Mouse (Mus musculus): ENCODE measurements around the gene Grin1.
A peak's percentile ranks its signal among the peaks of the same experiment; 100 is the strongest.
"Not testable (repeated sequence)": the region's sequence is repeated elsewhere in the genome, so short reads cannot be mapped to it uniquely, and the experiment has no call there.

Gene Grin1

DNA sequence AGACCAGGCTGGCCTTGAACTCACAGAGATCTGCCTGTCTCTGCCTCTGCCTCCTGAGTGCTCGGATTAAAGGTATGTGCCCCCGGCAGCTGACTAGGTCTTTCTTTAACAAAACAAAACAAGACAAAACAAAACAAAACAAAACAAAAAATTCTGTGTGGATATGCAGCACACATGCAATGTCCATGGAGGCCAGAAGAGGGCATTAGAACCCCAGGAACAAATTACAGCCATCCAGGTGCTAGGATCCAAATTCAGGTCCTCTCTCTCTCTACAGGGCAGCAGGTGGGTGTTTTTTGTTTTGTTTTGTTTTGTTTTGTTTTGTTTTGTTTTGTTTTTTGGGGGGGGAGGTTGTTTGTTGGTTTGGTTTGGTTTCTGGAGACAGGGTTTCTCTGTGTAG, 60.1 kb downstream of the Grin1 start:
- no peak for DNase-seq (ENCODE audit: low read depth, low spot score)

GRCm38 (mm10) chr2:25257250-25257649, 61.7 kb downstream of the Grin1 start:
- DNase-seq (ENCODE audit: low read depth, low spot score): not testable (repeated sequence)

DNA sequence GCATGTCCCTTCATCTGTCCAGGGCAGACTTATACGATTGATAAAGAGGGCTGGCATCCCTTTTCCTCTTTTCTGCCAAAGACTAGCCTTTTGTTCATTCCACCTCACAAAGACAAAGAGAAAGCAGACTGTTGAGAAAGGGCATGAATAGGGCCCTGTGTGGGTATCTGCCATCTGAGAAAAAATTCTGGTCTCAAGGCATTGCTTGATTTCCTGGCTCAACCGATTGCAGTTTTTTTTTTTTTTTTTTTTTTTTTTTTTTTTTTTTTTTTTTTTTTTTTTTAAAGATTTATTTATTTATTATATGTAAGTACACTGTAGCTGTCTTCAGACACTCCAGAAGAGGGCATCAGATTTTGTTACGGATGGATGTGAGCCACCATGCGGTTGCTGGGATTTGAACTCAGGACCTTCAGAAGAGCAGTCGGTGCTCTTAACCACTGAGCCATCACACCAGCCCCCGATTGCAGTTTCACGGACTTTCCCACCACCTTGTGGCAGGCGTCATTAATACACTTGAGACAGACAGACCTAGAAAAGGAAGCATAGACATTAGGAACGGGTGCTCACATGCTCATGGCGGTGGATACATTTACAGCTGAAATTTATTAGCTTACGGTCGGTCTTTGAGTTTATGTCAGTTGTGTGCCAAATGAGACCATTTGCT, 62.4 kb downstream of the Grin1 start:
- DNase-seq (ENCODE audit: low read depth, low spot score): peak; percentile 39

GRCm38 (mm10) chr2:25255284-25255779, 63.7 kb downstream of the Grin1 start, which contains the start of gene Tmem203:
Gene Tmem203, plus strand, starts transcription at chr2:25255439.
- peak; percentile 92 for DNase-seq (ENCODE audit: low read depth, low spot score)

- DNase-seq (ENCODE audit: low read depth, low spot score): no peak
Measured at GRCm38 (mm10) chr2:25252331-25252730, 66.7 kb downstream of the Grin1 start.

DNA sequence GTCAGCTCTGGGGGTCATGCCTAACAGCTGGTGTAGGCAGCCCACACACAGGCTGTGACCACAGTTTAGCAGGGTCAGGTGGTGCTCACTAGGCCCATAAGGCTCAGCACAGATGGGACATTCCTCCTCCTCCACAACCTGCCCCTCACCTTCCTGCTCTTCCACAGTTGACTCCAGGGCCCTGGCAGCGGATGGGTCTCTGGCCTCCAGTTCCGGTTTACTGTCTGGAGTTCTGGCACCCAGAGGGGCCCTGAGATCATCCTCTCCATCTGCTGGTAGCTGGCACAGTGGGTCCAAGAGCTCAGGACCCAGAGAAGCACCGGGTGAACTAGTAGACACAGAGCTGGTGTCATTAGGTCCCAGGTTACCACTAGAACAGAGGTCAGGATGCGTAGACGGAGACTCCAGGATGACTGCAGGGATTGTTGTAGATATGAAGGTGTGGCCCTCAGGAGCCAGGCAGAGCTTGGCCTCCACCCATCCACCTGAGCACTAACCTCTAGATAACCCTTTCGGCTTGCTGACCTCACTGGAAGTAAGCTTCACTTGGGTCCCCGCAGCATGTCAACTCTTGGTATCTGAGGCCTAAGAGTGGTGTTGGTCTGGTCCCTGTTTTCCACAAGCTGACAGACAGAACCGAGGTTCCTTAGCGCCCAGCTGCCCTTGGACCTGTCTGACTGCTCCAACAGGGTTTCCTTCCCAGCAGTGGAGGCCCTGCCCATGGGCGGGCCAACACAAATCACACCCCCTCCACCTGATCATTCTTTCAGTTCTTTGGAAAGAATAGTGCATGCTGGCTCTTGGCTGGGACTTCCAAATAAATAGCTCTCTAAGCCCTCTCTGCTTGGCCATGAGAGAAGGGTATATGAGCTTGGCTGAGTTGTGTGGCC, 72.6 kb downstream of the Grin1 start, which contains the start of gene AL732309.1:
Gene AL732309.1, minus strand, starts transcription at position 681 of the 890 bp plus-strand sequence.
- DNase-seq (ENCODE audit: low read depth, low spot score): no peak

DNA sequence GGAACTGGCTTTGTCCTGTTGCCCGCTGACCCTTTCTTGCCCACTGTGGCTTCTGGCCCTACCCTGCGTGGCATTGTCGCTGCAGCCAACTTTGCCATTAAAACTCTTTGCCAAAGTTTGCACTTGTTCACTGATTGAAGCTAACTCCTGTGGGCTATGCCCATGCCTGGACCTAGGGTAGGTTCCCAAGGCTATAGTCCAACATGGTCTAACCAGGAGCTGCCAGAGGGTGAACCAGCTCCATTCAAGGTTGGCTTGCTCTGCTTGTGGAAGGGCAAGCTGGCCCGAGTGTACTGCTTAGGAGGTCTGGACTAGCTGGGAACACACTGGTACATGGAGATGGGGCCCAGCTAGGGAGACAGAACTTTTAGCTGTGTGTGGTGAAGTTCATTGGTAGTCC, 74.8 kb downstream of the Grin1 start:
- DNase-seq (ENCODE audit: low read depth, low spot score): no peak

DNA sequence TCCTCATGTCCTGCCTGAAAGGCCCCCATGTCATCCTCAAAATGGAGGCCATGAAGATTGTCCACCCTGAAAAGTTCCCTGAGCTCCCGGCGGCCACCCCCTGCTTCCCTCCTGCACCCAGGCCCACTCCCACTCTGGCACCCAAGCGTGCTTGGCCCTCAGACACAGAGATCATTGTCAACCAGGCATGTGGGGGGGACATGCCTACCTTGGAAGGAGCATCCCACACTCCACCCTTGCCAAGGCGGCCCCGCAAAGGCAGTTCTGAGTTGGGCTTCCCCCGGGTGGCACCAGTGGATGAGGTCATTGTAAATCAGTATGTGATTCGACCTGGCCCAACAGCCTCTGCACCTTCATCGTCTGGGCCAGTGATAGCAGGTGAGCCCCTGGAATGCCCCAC, 75.6 kb downstream of the Grin1 start:
- DNase-seq (ENCODE audit: low read depth, low spot score): no peak

- no peak for DNase-seq (ENCODE audit: low read depth, low spot score)
Measured at GRCm38 (mm10) chr2:25242101-25242506, 76.9 kb downstream of the Grin1 start, which contains the start of the genes Rnf208 and Cysrt1. Gene Rnf208, plus strand, starts transcription at chr2:25242255. Gene Cysrt1, minus strand, starts transcription at chr2:25242452.

GRCm38 (mm10) chr2:25241438-25241775, 77.6 kb downstream of the Grin1 start:
- DNase-seq (ENCODE audit: low read depth, low spot score): no peak
